Mouse (Mus musculus): ENCODE results near the gene Gm20388. TPM values are rescaled to one million over a fixed set of nuclear protein-coding genes. Genes with fewer than 3 reads are reported as not detected.
A peak's percentile ranks its signal among the peaks of the same experiment; 100 is the strongest.

Gene Gm20388
- polyA plus RNA-seq, 1 experiment from 2014 or later, result 7.4 TPM

DNA sequence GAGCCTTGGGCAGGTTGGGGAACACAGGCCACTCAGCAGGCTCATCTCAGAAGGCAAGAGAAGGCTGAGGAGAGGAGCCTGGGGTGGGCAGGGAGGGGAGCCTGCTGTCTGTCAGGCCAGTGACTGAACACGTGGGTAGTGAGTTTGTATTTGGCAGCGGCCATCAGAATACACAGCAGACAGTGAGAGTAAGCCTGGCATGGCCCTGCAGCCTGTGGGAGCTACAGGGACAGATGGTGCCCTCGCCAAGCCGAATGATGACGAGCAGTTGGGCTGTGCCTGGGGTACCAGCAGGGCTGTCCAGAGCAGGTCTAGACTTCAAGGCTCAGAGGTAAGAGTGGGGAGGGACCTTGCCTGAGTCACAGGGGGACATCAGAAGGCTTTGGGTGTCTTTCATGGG lies 716.7 kb downstream of the Gm20388 start:
- H3K4me3 ChIP-seq (replicated peaks; ENCODE audit: low read length), result no peak overlapping the region
- ATAC-seq (ENCODE audit: insufficient read depth, low FRiP score), result no peak
- H3K27ac ChIP-seq (ENCODE audit: low read length), result no peak overlapping the region
- H3K9ac ChIP-seq (ENCODE audit: low read length), result no peak overlapping the region
- no peak overlapping the region for H3K4me2 ChIP-seq (ENCODE audit: low read depth, low read length)
- H3K4me1 ChIP-seq (ENCODE audit: control insufficient read depth, insufficient read depth, low read length), result peaks cover 2% of the 10 kb centered on the region; the same call in 1 of the 2 replicates
- no peaks in the 10 kb centered on the region for H3K9me3 ChIP-seq (replicated peaks; ENCODE audit: control insufficient read depth, low read length)
- 86% methylated on average over 5 of the region's 5 CpGs for WGBS
- H3K36me3 ChIP-seq (ENCODE audit: control insufficient read depth, insufficient read depth, low read length), result no peaks in the 10 kb centered on the region
- H3K27me3 ChIP-seq (ENCODE audit: control insufficient read depth, insufficient read depth, low read length), result no peaks in the 10 kb centered on the region

DNA sequence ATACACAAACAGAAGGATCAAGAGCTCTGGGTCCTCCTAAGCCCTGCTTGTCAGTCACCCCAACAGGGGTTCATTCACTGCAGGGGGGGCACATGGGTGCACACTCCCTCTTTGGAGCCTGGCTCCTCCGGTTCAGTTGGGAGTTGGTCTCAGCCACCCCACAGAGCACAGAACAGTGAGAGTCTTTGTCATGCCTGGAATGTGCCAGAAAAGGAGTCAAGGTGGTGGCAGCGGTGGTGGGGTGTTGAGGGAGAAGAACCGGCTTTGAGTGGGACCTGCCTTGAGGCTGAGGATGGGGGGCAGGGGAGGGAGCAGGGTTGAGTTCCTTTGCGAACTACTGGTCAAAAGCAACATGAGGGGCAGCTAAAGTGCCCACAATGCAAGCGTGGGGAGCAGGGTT lies 719.4 kb downstream of the Gm20388 start:
- H3K4me1 ChIP-seq (ENCODE audit: control insufficient read depth, insufficient read depth, low read length), result peaks cover 8% of the 10 kb centered on the region
- H3K9me3 ChIP-seq (replicated peaks; ENCODE audit: control insufficient read depth, low read length), result no peaks in the 10 kb centered on the region
- no peak overlapping the region for H3K4me3 ChIP-seq (replicated peaks; ENCODE audit: low read length)
- WGBS, result 48% methylated on average over 5 of the region's 5 CpGs
- H3K27ac ChIP-seq (ENCODE audit: low read length), result no peak overlapping the region
- peaks cover 5% of the 10 kb centered on the region; the same call in 1 of the 2 replicates for H3K27me3 ChIP-seq (ENCODE audit: control insufficient read depth, insufficient read depth, low read length)
- no peaks in the 10 kb centered on the region for H3K36me3 ChIP-seq (ENCODE audit: control insufficient read depth, insufficient read depth, low read length)
- no peak overlapping the region for H3K9ac ChIP-seq (ENCODE audit: low read length)
- ATAC-seq (ENCODE audit: insufficient read depth, low FRiP score), result no peak
- no peak overlapping the region for H3K4me2 ChIP-seq (ENCODE audit: low read depth, low read length)

DNA sequence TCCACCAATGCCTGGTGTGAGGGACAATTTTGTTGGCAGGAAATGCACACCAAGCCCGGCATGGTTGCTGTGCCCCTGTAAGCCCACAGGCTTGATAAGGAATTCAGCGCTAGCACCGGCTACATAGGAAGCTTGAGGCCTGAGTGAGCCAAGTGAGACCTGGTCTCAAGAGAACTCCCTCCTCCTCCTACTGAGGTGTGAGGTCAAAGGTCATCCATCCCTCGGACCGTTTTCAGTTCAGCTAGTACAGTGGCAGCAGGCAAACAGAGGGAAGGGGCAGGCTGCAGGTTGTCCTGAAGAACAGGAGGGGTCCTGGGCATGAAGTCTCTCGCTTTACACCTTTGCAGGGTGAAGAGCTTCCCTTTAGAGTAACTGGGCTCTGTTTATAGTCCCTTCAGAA lies 720.2 kb downstream of the Gm20388 start:
- 50% methylated on average over 6 of the region's 6 CpGs for WGBS
- H3K4me3 ChIP-seq (replicated peaks; ENCODE audit: low read length), result no peak overlapping the region
- H3K9me3 ChIP-seq (replicated peaks; ENCODE audit: control insufficient read depth, low read length), result no peaks in the 10 kb centered on the region
- H3K9ac ChIP-seq (ENCODE audit: low read length), result no peak overlapping the region
- no peak overlapping the region for H3K4me2 ChIP-seq (ENCODE audit: low read depth, low read length)
- H3K36me3 ChIP-seq (ENCODE audit: control insufficient read depth, insufficient read depth, low read length), result no peaks in the 10 kb centered on the region
- peaks cover 8% of the 10 kb centered on the region for H3K4me1 ChIP-seq (ENCODE audit: control insufficient read depth, insufficient read depth, low read length)
- H3K27ac ChIP-seq (ENCODE audit: low read length), result no peak overlapping the region
- ATAC-seq (ENCODE audit: insufficient read depth, low FRiP score), result no peak
- peaks cover 5% of the 10 kb centered on the region for H3K27me3 ChIP-seq (ENCODE audit: control insufficient read depth, insufficient read depth, low read length)

DNA sequence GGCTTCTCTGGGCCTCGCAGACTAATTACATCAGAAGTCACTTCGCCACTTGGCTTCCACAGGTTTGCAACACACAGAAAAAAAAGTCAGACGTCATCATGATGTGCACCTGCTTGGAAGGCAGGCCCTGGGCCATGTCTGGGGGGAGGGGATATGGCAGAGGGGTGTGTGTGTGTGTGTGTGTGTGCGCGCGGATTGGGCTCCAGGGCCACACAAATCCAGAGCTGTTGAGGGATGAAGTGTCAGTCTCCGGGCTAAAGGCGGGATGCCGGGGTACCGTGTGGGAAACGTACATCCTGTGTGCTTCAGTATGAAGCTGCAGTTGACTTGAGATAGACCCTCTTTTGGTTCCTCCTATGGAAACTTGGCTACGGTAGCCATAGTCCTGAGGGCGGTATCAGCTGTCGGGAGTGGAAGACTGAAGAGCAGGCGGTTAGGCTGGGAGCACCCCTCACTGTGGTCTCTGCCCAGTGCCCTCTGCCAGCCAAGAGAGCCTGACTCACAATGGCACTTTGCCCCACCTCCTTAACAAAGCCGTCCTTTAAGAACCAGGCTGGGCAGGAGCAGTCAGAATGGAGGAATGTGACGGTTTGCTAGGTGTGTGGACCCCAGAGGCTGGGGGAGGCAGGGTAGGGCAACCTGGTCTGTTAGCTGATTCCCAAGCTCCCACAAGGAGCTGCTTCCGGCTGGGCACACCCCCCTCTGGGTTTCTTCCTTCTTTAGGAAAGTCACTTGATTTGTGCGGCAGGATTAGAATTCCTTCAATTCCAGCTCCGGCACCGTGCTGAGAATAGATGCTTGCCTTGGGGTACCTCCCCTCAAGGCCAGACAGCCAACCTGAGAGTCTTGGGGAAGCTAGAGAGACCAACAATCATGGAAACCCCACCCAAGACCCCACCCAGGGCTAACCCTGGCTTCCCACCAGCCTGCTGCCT lies 721.1 kb downstream of the Gm20388 start:
- ATAC-seq (ENCODE audit: insufficient read depth, low FRiP score), result no peak
- 80% methylated on average over 21 of the region's 21 CpGs for WGBS
- H3K4me3 ChIP-seq (replicated peaks; ENCODE audit: low read length), result no peak overlapping the region

DNA sequence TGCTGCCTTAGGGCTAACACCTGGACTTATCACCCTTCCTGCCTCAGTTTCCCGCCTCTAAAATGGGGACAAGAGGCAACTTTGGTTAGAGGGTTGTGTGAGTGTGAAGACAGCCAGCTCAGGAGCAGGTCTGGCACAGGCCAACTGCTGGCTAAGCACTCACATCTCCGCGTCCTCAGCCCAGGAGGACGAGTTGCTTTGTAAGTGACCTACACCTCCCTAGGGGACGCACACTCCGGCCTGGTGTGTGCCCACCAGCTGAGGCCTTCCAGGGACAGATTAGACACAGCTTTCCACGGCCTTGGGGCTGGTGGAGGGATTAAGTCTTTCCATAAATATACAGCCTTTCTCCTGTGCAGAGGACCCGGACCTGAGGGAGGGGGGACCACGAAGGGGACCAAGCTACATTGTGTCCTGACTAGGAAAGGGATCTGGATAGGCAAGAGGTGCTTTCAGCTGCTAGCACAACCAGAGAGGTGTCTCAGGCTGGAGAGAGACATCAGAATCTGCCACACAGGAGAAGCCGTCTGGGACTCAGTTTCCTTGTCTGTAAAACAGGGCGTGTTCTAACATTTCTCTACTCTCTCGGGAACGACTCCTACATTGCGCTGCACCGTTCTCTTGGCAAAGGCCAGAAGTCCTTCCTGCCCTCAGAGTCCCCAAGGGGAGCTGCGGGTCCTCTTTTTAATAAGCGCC lies 722.5 kb downstream of the Gm20388 start:
- peak overlapping the region; percentile 100 for H3K4me2 ChIP-seq (ENCODE audit: low read depth, low read length)
- no peaks in the 10 kb centered on the region for H3K36me3 ChIP-seq (ENCODE audit: control insufficient read depth, insufficient read depth, low read length)
- peaks cover 8% of the 10 kb centered on the region for H3K4me1 ChIP-seq (ENCODE audit: control insufficient read depth, insufficient read depth, low read length)
- 42% methylated on average over 17 of the region's 17 CpGs for WGBS
- H3K9me3 ChIP-seq (replicated peaks; ENCODE audit: control insufficient read depth, low read length), result no peaks in the 10 kb centered on the region
- no peak overlapping the region for H3K27ac ChIP-seq (ENCODE audit: low read length)
- no peak overlapping the region; the same call in 1 of the 2 replicates for H3K4me3 ChIP-seq (replicated peaks; ENCODE audit: low read length)
- no peak overlapping the region; the same call in 1 of the 2 replicates for H3K9ac ChIP-seq (ENCODE audit: low read length)
- peaks cover 5% of the 10 kb centered on the region for H3K27me3 ChIP-seq (ENCODE audit: control insufficient read depth, insufficient read depth, low read length)
- no peak for ATAC-seq (ENCODE audit: insufficient read depth, low FRiP score)

More for the DNA sequence above, 721.1 kb downstream of the Gm20388 start:
- peaks cover 8% of the 10 kb centered on the region for H3K4me1 ChIP-seq (ENCODE audit: control insufficient read depth, insufficient read depth, low read length)
- H3K36me3 ChIP-seq (ENCODE audit: control insufficient read depth, insufficient read depth, low read length), result no peaks in the 10 kb centered on the region
- H3K9me3 ChIP-seq (replicated peaks; ENCODE audit: control insufficient read depth, low read length), result no peaks in the 10 kb centered on the region
- H3K9ac ChIP-seq (ENCODE audit: low read length), result no peak overlapping the region
- H3K27ac ChIP-seq (ENCODE audit: low read length), result no peak overlapping the region
- H3K4me2 ChIP-seq (ENCODE audit: low read depth, low read length), result no peak overlapping the region
- H3K27me3 ChIP-seq (ENCODE audit: control insufficient read depth, insufficient read depth, low read length), result peaks cover 5% of the 10 kb centered on the region

DNA sequence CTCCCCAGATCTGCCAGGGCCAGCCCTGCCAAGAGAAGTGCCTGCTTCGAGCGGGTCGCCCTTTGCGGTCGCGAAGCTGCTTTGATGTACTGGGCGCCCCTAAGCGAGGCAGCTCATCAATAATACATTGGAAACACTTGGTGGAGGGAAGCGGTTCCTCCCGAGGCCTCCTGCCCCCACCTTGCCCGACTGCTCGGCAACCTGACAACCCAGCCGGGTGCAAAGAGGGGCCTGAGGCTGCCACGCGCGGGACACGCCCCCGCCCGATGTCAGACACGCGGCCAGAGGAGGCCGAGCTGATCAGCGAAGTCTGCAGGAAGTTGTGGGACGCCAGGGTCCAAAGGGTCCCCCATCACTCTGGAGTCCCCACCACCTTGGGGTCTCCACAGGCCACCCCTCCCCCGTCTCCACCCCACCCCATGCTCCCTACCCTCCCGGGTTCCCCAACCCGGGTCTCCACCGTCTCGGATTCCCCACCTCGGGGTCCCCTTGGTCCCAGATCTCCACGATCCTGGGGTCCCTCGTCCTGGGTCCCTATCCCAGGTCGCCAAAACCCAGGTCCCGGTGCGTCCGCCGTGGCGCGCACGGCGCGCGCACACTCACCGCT lies 723.1 kb downstream of the Gm20388 start:
- 2% methylated on average over 44 of the region's 44 CpGs for WGBS
- peak; percentile 12; the same call in 1 of the 2 replicates for ATAC-seq (ENCODE audit: insufficient read depth, low FRiP score)
- H3K9me3 ChIP-seq (replicated peaks; ENCODE audit: control insufficient read depth, low read length), result no peaks in the 10 kb centered on the region

DNA sequence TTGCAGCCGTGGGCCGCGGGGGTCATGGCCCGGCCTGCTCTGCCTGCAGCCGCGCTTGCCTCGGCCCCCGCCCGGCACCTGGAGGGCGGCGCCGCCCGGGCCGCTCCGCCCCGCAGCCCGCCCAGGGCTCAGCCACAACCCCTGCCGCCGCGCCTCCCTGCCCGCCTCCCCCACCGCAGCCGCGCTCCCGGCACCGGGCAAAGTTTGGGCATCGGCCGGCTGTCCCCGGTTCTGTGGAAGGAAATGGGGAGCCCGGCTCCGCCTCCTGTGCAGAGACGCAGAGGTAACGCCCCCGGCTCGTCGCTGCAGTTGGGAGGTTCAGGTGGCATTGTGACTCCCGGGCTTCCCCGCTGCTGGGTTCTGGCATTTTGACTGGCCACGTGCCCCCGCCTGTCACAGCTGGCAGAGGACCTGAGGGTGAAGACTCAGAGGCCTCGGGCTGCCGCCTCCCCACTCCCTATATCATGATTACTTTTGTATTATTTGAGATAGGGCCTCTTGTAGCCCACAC lies 723.7 kb downstream of the Gm20388 start:
- Histone ChIP-seq H3K27me3 (ENCODE audit: control insufficient read depth, insufficient read depth, low read length) (peaks cover 5% of the 10 kb centered on the region), H3K9me3 (replicated peaks; ENCODE audit: control insufficient read depth, low read length) (no peaks in the 10 kb centered on the region), H3K4me3 (replicated peaks; ENCODE audit: low read length) (peak overlapping the region; percentile 65), H3K36me3 (ENCODE audit: control insufficient read depth, insufficient read depth, low read length) (no peaks in the 10 kb centered on the region), H3K9ac (ENCODE audit: low read length) (peak overlapping the region; percentile 79), H3K4me1 (ENCODE audit: control insufficient read depth, insufficient read depth, low read length) (peaks cover 8% of the 10 kb centered on the region), H3K27ac (ENCODE audit: low read length) (no peak overlapping the region), H3K4me2 (ENCODE audit: low read depth, low read length) (peak overlapping the region; percentile 100)
- ATAC-seq (ENCODE audit: insufficient read depth, low FRiP score), result peak; percentile 63
- under 1% methylated on average over 39 of the region's 42 CpGs for WGBS

More for the DNA sequence above, 723.1 kb downstream of the Gm20388 start:
- Histone ChIP-seq H3K27me3 (ENCODE audit: control insufficient read depth, insufficient read depth, low read length) (peaks cover 5% of the 10 kb centered on the region), H3K27ac (ENCODE audit: low read length) (no peak overlapping the region), H3K9ac (ENCODE audit: low read length) (peak overlapping the region; percentile 79), H3K4me3 (replicated peaks; ENCODE audit: low read length) (peak overlapping the region; percentile 65), H3K4me1 (ENCODE audit: control insufficient read depth, insufficient read depth, low read length) (peaks cover 8% of the 10 kb centered on the region), H3K4me2 (ENCODE audit: low read depth, low read length) (peak overlapping the region; percentile 100), H3K36me3 (ENCODE audit: control insufficient read depth, insufficient read depth, low read length) (no peaks in the 10 kb centered on the region)

DNA sequence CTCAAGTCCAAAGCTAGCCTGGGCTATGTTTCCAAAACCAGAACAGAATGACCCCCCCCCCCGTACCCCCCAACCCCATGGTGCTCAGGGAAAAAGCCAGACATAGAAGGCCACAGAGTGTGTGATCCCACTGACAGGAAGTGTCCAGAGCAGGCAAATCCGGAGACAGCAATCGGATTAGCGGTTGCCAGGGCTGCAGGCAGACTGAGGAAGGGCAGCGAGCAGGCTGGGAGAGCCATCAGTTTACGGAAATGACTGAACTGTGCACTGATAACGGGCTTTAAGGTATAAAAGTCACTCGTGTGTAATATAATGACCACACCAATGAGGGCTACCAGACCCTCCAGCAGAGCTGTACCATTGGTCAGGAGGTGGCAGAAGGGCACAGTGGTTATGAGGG lies 730.6 kb downstream of the Gm20388 start:
- WGBS, result 27% methylated on average over 8 of the region's 8 CpGs
- ATAC-seq (ENCODE audit: insufficient read depth, low FRiP score), result no peak

More for the DNA sequence above, 730.6 kb downstream of the Gm20388 start:
- Histone ChIP-seq H3K36me3 (ENCODE audit: control insufficient read depth, insufficient read depth, low read length) (no peaks in the 10 kb centered on the region), H3K9ac (ENCODE audit: low read length) (no peak overlapping the region), H3K27ac (ENCODE audit: low read length) (no peak overlapping the region), H3K4me1 (ENCODE audit: control insufficient read depth, insufficient read depth, low read length) (no peaks in the 10 kb centered on the region), H3K4me3 (replicated peaks; ENCODE audit: low read length) (no peak overlapping the region), H3K4me2 (ENCODE audit: low read depth, low read length) (no peak overlapping the region), H3K9me3 (replicated peaks; ENCODE audit: control insufficient read depth, low read length) (no peaks in the 10 kb centered on the region), H3K27me3 (ENCODE audit: control insufficient read depth, insufficient read depth, low read length) (no peaks in the 10 kb centered on the region)
